Mouse (Mus musculus) heart, adult 2 months (tissue): ENCODE measurements around the gene Galnt9.

Source experiments
- CTCF ChIP-seq: fragments of 200-600 bp; IDR thresholded peaks from 2 replicates; pipeline ENCODE4 v1.8.1; 2022; ENCODE audit warnings: antibody characterized with exemption, mild to moderate bottlenecking, moderate library complexity
- POLR2A ChIP-seq: fragments of 200-500 bp; IDR thresholded peaks from 2 replicates; pipeline ENCODE4 v1.6.1; 2011; ENCODE audit warnings: mild to moderate bottlenecking, low read depth, low read length, control low read depth; ENCODE audit not compliant: insufficient read depth

DNA sequence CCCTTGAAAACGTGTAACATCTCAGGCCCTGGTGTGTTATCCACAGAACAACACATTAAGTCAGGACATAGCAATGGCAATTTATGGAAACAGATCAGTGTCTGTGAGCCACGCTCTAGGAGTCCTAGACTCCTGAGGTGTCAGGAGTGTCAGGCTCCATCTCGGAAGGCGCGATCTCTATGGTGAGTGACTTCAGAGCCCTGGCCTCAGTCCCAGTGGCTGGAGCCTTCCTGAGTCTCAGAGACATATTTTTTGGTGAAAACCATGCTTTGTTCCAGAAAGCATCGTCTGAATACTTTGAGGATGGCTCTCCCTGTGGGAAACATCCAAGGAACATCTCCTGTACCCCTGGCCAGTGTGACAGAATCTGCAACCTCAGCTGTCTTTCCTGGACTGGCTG is 2.7 kb upstream of the Galnt9 start:
- TF ChIP-seq POLR2A: no peak
- TF ChIP-seq CTCF: no peak
